Mouse (Mus musculus) brain, embryonic 18.5 days (tissue): ENCODE measurements at regions not wholly inside any gene's neighbourhood (a gene's known extent, or its start where the extent isn't known, plus 50 kb on each side); places are given as distances from the start of the nearest gene placed in this dataset.

Experiments
- DNase-seq: peaks from one replicate; pipeline ENCODE4 v3.0.0-alpha.2; 2012; ENCODE audit warnings: low read depth, low spot score

GRCm38 (mm10) chrX:11899914-11900313 lies 260.2 kb downstream of the Bcor start:
- DNase-seq: no peak

DNA sequence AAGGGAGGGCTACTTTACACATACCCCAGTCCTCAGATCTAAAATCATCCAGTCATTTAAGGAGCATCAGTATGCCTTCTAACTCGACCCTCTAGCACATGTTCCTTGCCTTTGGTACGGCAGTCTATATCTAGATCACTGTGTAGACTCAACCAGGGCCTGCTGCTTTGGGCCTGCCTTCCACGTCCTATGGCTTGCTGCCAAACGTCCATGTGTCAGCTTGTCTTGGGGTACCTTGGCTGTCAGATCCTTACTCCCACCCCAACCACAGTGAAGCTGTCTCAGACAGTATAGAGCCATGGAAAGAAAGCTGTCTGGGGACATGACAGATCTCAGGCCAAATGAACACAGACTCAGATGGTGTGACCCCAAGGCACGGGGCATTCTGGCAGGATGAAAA lies 258.4 kb downstream of the Bcor start:
- DNase-seq: no peak

- DNase-seq: no peak
Measured at GRCm38 (mm10) chrX:11903116-11903700, 256.9 kb downstream of the Bcor start.

DNA sequence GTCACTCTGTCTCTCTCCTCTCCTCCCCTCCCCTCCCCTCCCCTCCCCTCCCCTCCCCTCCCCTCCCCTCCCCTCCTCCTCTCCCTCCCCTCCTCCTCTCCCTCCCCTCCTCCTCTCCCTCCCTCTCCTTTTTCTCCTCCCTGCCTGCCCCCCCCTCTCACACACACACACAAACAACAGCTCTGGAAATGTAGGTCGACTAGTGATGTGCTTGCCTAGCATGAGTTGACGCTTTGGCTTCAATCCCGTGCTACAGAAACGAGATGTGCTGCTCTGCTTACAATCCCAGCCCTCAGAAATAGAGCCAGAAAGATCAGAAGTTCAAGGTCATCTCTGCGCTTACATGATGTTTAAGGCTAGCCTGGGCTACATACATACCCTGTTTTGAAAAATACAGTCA lies 254.9 kb downstream of the Bcor start:
- no peak for DNase-seq

- no peak for DNase-seq
Measured at GRCm38 (mm10) chrX:11907167-11907566, 253.0 kb downstream of the Bcor start.

GRCm38 (mm10) chrX:11915984-11916383 lies 244.2 kb downstream of the Bcor start:
- no peak for DNase-seq

GRCm38 (mm10) chrX:11920231-11920630 lies 239.9 kb downstream of the Bcor start:
- no peak for DNase-seq

DNA sequence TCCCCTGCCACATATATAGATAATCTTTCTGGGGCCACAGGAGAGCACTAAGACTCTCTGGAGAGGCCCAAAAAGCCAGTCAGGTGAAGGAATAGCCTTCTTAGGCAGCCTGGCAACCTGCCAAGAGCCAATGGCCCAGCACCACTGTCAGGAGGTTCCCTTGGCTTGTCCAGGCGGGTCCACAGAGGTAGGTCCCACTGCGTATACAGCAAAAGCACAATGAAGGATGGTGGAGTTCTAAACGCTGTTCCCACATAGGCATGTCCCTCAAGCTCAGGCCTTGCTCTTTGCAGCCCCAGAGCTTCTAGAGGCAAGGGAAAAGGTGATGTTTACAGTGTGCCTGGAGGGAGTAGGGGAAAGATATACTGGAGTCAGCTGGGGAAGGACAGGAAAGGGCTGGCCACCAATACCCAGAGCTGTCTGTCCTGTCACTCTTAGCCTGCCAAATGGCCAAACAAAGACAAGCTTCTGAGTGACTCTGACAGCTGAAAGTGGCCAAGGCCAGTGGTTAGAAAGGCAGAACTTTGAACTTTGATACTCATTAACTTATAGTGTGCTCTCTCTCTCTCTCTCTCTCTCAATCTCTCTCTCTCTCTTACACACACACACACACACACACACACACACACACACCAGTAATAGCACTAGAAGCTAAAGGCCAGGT lies 235.4 kb downstream of the Bcor start:
- no peak for DNase-seq

- DNase-seq: no peak
Measured at GRCm38 (mm10) chrX:11926868-11927535, 233.2 kb downstream of the Bcor start.

DNA sequence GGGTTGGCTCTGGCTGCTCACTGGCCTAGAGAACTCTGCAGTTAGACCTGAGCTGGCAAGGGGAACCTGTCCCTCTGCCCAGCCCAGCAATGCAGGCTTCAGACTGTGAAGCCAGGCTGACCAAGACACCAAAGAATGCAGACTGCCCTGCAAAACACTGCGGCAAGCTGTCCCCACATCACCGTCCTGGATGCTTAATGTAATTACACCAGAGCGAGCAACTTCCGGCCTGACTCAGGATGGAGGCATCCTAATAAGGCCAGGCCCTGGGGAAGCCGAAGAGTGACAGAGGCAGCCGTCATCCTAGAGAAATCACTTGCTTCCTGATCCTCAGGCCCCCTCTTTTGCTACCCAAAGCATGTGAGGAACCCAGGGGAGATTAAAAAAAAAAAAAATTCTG lies 230.7 kb downstream of the Bcor start:
- no peak for DNase-seq

GRCm38 (mm10) chrX:11931432-11931831 lies 228.7 kb downstream of the Bcor start:
- no peak for DNase-seq

DNA sequence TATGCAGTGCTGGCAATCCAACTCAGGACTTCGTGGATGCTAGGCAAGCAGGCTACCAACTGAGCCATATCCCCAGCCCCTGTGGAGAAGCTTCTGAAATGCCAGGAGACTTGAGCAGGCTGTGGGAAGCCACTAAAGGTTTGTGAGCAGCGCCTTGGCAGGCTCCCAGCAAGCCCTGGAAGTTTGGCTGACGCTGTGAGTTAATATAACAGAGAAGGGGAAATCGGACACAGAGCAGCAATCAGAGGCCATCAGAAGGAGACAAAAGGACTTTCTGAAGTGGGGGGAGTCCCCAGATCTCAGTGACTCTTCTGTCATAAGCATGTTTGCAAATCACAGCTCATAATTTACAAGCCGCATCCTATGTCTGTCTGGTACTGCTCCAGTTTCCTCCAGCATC lies 224.8 kb downstream of the Bcor start:
- peak; percentile 4 for DNase-seq

DNA sequence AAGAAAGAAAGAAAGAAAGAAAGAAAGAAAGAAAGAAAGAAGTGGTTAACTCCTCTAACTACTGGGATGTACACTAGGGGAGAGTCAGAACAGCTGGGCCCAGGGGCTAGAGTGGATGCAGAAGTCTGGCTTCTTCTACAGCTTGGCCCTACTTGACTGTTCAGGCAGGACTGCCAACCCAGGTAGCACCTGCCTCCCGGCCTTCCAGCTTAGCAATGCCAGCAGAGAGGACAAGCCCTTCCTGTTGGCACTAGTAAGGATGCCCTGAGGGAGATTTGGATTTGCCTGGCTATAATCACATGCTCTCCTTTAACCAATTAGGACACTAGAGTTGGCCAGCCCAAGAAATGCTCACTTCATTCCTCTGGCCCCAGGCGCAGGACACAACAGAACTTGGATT lies 219.9 kb downstream of the Bcor start:
- no peak for DNase-seq

DNA sequence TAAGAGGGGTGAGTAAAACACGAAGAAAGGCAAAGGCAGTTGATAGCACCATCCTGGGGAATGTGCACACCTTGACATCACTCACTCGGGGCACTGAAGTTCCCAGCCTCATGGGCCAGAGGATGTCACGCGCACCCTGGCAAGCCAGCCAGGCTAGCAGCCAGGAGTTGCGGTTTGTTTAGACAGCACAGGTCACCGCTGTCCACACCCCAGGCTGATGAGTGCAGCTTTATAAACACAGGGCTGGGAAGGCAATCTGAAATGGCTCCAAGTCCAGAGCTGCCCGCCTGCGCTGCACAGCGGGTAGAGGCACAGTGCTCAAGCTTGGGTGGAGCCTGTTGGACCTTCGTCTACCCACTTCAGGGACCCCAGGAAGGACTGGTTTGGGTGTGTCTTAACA lies 216.8 kb downstream of the Bcor start:
- no peak for DNase-seq

GRCm38 (mm10) chrX:11944574-11944973 lies 215.6 kb downstream of the Bcor start:
- DNase-seq: no peak

- no peak for DNase-seq
Measured at GRCm38 (mm10) chrX:11945280-11945679, 214.9 kb downstream of the Bcor start.

DNA sequence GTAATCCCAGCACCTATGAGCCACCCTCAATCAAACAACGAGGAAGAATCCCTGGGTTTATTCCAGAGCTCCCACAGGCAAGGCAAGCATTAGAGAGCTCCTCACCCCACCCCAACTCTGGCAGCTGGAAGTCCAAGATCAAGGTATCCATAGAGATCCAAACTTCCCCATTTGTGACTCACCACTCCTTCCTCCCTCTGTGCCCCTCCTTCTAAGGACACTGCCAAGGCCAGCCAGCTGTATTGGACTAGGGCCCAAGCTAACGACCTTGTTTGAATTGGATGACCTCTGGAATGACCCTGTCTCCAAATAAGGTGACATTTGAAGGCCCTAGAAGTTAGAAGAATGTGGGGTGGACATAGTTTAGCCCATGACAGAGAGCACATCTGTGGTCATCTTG lies 208.0 kb downstream of the Bcor start:
- no peak for DNase-seq

DNA sequence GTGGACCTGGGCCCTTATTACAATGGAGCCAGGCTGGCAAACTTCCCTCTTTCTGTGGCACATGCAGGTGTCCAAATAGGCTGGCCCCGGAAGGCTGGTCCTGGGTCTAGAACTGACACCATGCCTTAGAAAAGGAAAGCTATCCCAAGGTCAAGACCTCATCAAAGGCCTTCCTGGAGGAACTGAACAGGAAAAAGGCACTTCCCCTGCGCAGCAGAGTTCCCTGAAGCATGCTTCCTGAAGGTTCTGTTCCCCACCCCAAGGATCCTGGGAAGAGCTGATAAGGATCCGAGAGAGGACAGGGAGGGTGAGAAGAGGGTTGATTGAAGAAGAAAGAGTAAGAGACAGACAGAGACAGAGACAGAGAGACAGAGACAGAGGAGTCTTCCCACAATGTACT lies 204.0 kb downstream of the Bcor start:
- DNase-seq: no peak

- DNase-seq: no peak
Measured at GRCm38 (mm10) chrX:11957011-11957410, 203.1 kb downstream of the Bcor start.

DNA sequence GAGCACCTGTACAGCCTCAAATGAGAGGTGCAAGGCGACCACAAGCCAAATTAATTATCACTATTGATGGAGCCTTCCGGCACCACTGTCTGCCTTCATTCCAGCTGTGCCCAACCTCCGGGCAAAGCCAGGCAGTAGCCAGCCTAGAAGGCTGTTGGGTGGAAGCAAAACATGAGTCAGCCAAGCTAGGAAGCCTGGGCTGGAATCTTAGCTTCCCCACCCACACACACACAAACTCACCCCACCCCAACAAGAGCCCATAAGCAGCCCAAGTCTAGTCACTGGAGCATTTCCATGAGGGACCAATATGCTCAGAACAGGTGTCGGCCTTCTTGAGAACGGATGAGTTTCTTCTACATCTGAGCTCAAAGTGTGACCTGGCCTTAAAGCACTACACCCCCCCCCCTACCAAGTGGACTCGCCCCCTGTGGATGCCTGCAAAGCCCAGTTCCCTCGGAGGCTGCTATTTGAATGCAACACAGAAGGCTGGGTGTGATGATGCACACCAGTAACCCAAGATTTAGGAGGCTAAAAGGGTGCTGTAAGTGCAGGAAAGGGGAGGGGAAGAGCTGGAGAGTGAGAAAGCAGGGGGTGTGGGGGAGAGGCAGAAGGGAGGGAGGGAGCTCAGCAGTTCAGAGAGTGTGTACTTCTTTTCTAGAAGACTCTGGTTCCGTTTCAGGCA lies 200.1 kb downstream of the Bcor start:
- DNase-seq: no peak

- no peak for DNase-seq
Measured at GRCm38 (mm10) chrX:11961350-11961749, 198.8 kb downstream of the Bcor start.

DNA sequence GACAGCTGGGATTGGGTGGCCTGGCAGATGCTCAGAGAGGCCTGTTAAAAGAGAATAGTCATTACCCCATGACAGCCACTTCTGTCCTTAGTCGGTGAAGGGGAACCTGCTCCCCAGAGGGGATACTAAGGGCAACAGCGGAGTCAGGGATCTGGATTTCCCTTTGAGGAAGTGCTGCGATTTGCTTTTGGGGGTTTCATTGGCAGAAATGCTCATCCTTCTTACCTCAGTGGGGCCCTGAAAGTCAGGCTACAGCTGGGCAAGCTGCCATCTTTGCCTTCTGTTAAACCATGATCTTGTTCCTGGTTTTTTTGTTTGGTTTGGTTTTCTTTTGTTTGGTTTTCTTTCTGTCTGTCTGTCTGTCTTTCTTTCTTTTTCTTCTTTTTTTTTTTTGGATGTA lies 195.7 kb downstream of the Bcor start:
- no peak for DNase-seq

DNA sequence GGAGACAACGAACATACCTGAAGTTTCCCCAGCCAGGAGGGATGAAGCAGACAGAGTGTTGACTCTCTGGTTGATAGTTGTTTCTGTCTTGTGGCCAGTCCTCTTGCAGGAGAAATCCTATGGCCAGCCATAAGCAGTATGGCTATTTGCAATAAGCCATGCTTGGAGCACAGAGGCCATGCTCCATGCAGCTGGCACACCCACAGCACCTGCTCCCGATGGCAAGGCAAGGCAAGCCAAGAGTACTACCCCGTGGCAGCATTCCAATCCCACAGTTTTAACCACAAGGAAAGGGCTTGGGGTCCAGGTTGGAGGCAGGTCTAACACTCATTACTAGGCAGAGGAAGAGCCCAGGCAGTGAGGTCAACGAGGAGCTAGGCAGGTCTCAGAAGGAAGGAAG lies 181.5 kb downstream of the Bcor start:
- no peak for DNase-seq
